Mouse (Mus musculus) E14TG2a.4 (cell line): ENCODE data around the gene 2810006K23Rik.
"Not testable (repeated sequence)": the region's sequence is repeated elsewhere in the genome, so short reads cannot be mapped to it uniquely, and the experiment has no call there.

Experiments used
- H3K27me3 ChIP-seq: 2 replicates; pipeline ENCODE4 v1.6.1; 2014; ENCODE audit warnings: low read length, control low read depth; ENCODE audit not compliant: insufficient read depth
- H3K36me3 ChIP-seq: 2 replicates; pipeline ENCODE4 v1.6.1; 2014; ENCODE audit warnings: low read length, control low read depth; ENCODE audit not compliant: insufficient read depth
- H3K4me1 ChIP-seq: replicated peaks from 2 replicates; pipeline ENCODE4 v1.6.1; 2014; ENCODE audit warnings: low read depth, low read length, control low read depth
- H3K4me3 ChIP-seq: replicated peaks from 2 replicates; pipeline ENCODE4 v1.5.1; 2014; ENCODE audit warnings: mild to moderate bottlenecking, low read length
- H3K9me3 ChIP-seq: 2 replicates; pipeline ENCODE4 v1.6.1; 2014; ENCODE audit warnings: low read length, control low read depth
- CTCF ChIP-seq: conservative IDR thresholded peaks from 2 replicates; pipeline ENCODE4 v1.5.1; 2014; ENCODE audit warnings: low read length
- NANOG ChIP-seq: IDR thresholded peaks from 2 replicates; pipeline ENCODE4 v1.6.1; 2014; ENCODE audit warnings: borderline replicate concordance, low read length, mixed read lengths
- POU5F1 ChIP-seq: IDR thresholded peaks from 2 replicates; pipeline ENCODE4 v1.6.1; 2014; ENCODE audit warnings: low read length, borderline replicate concordance

Gene 2810006K23Rik

DNA sequence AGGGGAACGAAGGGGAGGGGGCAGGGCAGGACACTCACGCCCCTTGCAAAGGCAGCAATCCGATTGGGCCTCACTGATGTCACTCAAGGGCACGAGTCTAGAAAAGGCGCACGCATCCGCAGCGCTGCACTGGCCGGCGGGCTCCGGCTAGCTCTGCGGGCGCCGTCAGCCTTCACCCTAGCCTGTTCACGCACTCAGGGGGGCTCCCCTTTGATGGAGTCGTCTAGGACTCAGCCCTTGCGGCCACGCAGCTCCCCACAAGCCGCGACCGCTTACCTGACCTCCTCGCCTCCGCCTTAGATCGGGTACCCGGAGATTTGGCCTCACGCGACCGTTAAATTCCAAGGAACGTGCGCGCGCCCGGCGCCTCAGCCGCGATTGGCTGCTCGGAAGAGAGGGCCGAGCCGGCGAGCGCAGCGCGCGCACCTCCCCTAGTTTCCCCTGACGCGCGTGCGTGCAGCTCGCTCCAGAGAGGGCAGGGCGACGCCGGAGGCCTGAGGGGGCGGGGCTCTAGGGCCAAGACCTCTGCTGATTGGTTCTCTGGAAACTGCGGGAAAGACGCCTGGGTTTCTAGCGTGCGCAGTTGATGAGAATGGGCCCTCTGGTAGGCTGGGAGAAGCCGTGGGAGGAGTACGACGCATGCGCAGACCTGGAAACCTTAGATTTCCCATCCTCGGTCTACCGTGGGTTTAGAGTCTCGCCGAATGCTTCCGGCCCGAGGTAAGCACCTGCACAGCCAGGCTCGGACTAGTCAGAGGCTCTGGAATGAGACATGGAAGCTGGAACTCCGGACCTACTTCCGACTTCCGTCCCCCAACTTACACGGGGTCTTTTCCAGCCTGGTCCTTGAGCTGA lies at the start of gene 2810006K23Rik, which contains the start of gene Mphosph9:
TSS of gene 2810006K23Rik (plus strand) at position 580 of the 855 bp plus-strand sequence.
TSS of gene Mphosph9 (minus strand) at position 463 of the 855 bp plus-strand sequence.
- no peak for TF ChIP-seq POU5F1
- TF ChIP-seq CTCF, result no peak
- peak; percentile 8; the same call in 1 of the 2 replicates for TF ChIP-seq NANOG
- H3K36me3 ChIP-seq, result peaks cover 32% of the 10 kb centered on the region

DNA sequence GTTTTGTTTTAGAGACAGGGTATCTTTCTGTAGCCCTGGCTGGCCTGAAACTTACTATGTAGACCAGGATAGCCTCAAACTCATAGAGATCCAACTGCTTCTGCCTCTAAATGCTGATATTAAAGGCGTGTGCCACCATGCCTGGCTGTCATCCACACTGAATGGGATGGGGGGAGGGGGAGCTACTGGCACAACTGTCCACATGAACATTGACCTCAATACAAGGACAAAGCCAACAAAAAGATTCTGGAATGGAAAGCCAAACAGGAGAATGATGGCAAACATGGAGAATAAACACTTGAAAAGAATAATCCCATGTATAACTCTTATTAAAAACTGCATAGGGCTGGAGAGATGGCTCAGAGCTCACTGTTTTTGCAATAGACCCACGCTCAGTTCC lies 45.0 kb upstream of the 2810006K23Rik start:
- Histone ChIP-seq H3K9me3 (peaks cover 7% of the 10 kb centered on the region), H3K27me3 (no peaks in the 10 kb centered on the region), H3K4me1 (peaks cover 4% of the 10 kb centered on the region; the same call in 1 of the 2 replicates), H3K36me3 (peaks cover 72% of the 10 kb centered on the region), H3K4me3 (no peak overlapping the region)
- no peak for TF ChIP-seq CTCF
- TF ChIP-seq POU5F1, result no peak

More for the DNA sequence above, at the start of gene 2810006K23Rik, which contains the start of gene Mphosph9:
- Histone ChIP-seq H3K27me3 (no peaks in the 10 kb centered on the region), H3K9me3 (no peaks in the 10 kb centered on the region), H3K4me3 (peak within 1 kb of the TSS; percentile 94), H3K4me1 (peaks cover 31% of the 10 kb centered on the region)

- Histone ChIP-seq H3K27me3 (no peaks in the 10 kb centered on the region), H3K36me3 (peaks cover 62% of the 10 kb centered on the region), H3K9me3 (no peaks in the 10 kb centered on the region), H3K4me3 (no peak overlapping the region), H3K4me1 (peaks cover 4% of the 10 kb centered on the region; the same call in 1 of the 2 replicates)
- TF ChIP-seq NANOG (no peak), CTCF (no peak; the same call in 1 of the 2 replicates), POU5F1 (no peak)
Measured at GRCm38 (mm10) chr5:124284330-124284729, 43.6 kb upstream of the 2810006K23Rik start.

GRCm38 (mm10) chr5:124287616-124288247 lies 40.2 kb upstream of the 2810006K23Rik start:
- Histone ChIP-seq H3K4me1 (no peaks in the 10 kb centered on the region), H3K4me3 (no peak overlapping the region), H3K9me3 (no peaks in the 10 kb centered on the region), H3K36me3 (peaks cover 75% of the 10 kb centered on the region), H3K27me3 (no peaks in the 10 kb centered on the region)
- TF ChIP-seq NANOG (no peak), CTCF (peak; percentile 65)

DNA sequence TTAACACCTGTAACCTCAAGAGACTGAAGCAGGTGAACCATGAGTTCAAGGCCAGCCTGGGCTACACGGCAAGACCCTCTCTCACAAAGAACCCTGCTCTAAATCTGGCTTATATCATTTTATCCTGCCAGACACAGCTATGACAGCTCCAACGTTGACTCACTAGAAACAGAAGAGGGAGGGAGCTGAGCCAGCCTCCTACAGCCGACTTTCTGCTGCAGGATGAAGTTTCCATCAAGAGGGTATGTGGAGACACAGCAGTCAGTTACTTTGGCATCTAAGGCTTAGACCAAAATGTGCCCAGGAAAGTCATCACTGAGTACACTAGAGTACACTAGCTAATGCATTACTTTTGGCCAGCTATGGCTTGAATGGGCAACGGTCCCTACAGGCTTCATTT lies 37.7 kb upstream of the 2810006K23Rik start:
- TF ChIP-seq POU5F1, result no peak
- no peak for TF ChIP-seq CTCF
- no peak for TF ChIP-seq NANOG
- Histone ChIP-seq H3K4me3 (no peak overlapping the region), H3K4me1 (no peaks in the 10 kb centered on the region), H3K27me3 (no peaks in the 10 kb centered on the region), H3K36me3 (peaks cover 78% of the 10 kb centered on the region), H3K9me3 (no peaks in the 10 kb centered on the region)

DNA sequence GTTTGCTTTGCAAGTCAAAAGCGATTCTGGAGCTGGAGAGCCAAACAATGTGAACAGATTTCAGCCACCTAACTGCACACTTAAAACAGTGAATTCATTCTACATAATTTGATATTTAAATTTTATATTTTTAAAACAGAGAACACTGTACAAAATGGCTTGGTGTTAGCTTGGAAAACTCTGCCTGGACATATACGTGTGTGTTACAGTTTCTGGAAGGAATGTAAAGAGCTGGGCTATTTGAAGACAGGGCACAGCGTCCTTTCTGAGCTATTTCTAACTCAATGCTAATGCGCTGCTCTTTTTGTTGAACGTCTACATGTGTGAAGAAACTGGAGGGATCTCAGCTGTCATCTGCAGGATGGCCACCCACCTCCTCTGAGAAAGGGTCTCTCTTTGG lies 33.9 kb upstream of the 2810006K23Rik start:
- no peaks in the 10 kb centered on the region for H3K4me1 ChIP-seq
- no peak overlapping the region for H3K4me3 ChIP-seq
- no peaks in the 10 kb centered on the region for H3K9me3 ChIP-seq
- no peaks in the 10 kb centered on the region for H3K27me3 ChIP-seq
- H3K36me3 ChIP-seq, result peaks cover 83% of the 10 kb centered on the region
- TF ChIP-seq NANOG (no peak), POU5F1 (no peak), CTCF (no peak)

DNA sequence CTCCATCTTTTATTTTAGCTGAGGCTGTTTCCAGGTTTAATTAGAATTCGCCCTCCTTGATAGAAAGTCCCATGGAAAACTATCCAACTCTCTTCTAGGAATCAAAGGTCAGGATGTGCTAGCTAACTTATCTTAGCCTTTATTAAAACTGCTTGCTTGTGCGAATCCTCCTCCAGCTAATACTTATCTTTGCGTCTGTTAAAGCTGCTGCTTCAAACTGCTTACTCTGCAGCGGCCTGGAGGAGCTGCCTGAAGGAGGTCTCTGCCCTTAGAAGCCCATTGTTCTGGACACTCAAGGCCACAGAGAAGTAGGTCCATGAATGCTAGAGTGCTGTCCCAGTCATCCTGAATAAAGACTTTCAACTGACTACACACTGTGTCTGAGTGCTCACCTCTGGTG lies 31.4 kb upstream of the 2810006K23Rik start:
- Histone ChIP-seq H3K4me1 (no peaks in the 10 kb centered on the region), H3K36me3 (peaks cover 69% of the 10 kb centered on the region), H3K4me3 (no peak overlapping the region), H3K9me3 (no peaks in the 10 kb centered on the region), H3K27me3 (no peaks in the 10 kb centered on the region)
- TF ChIP-seq NANOG (no peak), POU5F1 (no peak), CTCF (no peak)

GRCm38 (mm10) chr5:124299307-124299706 lies 28.6 kb upstream of the 2810006K23Rik start:
- not testable (repeated sequence) for H3K27me3 ChIP-seq, H3K4me1 ChIP-seq, H3K9me3 ChIP-seq, H3K4me3 ChIP-seq
- TF ChIP-seq CTCF, result peak; percentile 52
- H3K36me3 ChIP-seq, result peaks cover 57% of the 10 kb centered on the region
